Mouse (Mus musculus) CH12.LX (cell line): Measurements from ENCODE around the gene Fmo3. TPM values are rescaled to one million over a fixed set of nuclear protein-coding genes. Genes with fewer than 3 reads are reported as not detected.

Experiments
- DNase-seq: peaks from one replicate; pipeline ENCODE4 v3.0.0-alpha.2; 2013; ENCODE audit errors: extremely low read depth
- H3K27ac ChIP-seq: 2 replicates; pipeline ENCODE4 v1.5.1; 2012; ENCODE audit warnings: low read depth, mild to moderate bottlenecking, control low read depth, moderate library complexity; ENCODE audit not compliant: insufficient read depth
- H3K27me3 ChIP-seq: replicated peaks from 2 replicates; pipeline ENCODE3; 2012; ENCODE audit warnings: inconsistent platforms
- H3K36me3 ChIP-seq, 2 experiments: replicated peaks in 1 of 2; 2 replicates each; pipeline versions ENCODE3 to v1.6.1; 2012; ENCODE audit warnings: inconsistent platforms in 1 of 2, low read length in 1 of 2, mild to moderate bottlenecking in 1 of 2, mixed read lengths in 1 of 2, moderate library complexity in 1 of 2; ENCODE audit not compliant: control insufficient read depth in 1 of 2, insufficient read depth in 1 of 2
- H3K4me1 ChIP-seq, 2 experiments: 2 replicates each; pipeline ENCODE4 v1.6.1; 2012; ENCODE audit warnings: inconsistent platforms in 1 of 2, moderate library complexity in 1 of 2; ENCODE audit not compliant: insufficient read depth in 2 of 2, control insufficient read depth in 1 of 2
- H3K4me2 ChIP-seq: 2 replicates; pipeline ENCODE4 v1.6.1; 2012; ENCODE audit warnings: low read depth, mild to moderate bottlenecking, control low read depth; ENCODE audit not compliant: poor library complexity, insufficient read depth, severe bottlenecking
- H3K4me3 ChIP-seq, 3 experiments: fragments of 150-350 bp in 1 of 3; sonication (generic) in 1 of 3; replicated peaks in 1 of 3; 2 replicates each; pipeline versions ENCODE3 to v1.5.1; 2011 to 2012; ENCODE audit warnings: low read depth in 2 of 3, low read length in 2 of 3, mild to moderate bottlenecking in 2 of 3, moderate library complexity in 2 of 3, control low read depth in 1 of 3, improper control_type of control experiment in 1 of 3, inconsistent platforms in 1 of 3, mixed read lengths in 1 of 3; ENCODE audit not compliant: poor library complexity in 1 of 3
- H3K79me2 ChIP-seq: replicated peaks from 2 replicates; pipeline ENCODE4 v1.6.1; 2012; ENCODE audit warnings: mild to moderate bottlenecking, moderate library complexity; ENCODE audit not compliant: control insufficient read depth, poor library complexity, insufficient read depth, severe bottlenecking; ENCODE audit errors: extremely low read depth
- H3K9ac ChIP-seq: 2 replicates; pipeline ENCODE4 v1.6.1; 2012; ENCODE audit warnings: low read depth, mild to moderate bottlenecking, control low read depth, moderate library complexity; ENCODE audit not compliant: insufficient read depth
- H3K9me3 ChIP-seq: replicated peaks from 2 replicates; pipeline ENCODE3; 2012; ENCODE audit warnings: low read length, inconsistent platforms, mixed read lengths
- CTCF ChIP-seq, 2 experiments: IDR thresholded peaks in 1 of 2; conservative IDR thresholded peaks in 1 of 2; 2 replicates each; pipeline ENCODE4 v1.5.1; 2011 to 2012; ENCODE audit warnings: low read depth in 2 of 2, low read length in 2 of 2, improper control_type of control experiment in 1 of 2, inconsistent platforms in 1 of 2, mild to moderate bottlenecking in 1 of 2, moderate library complexity in 1 of 2
- ELF1 ChIP-seq: IDR thresholded peaks from 2 replicates; pipeline ENCODE4 v1.6.1; 2014; ENCODE audit warnings: low read depth, mild to moderate bottlenecking, inconsistent platforms, low read length, improper control_type of control experiment
- HCFC1 ChIP-seq: IDR thresholded peaks from 2 replicates; pipeline ENCODE4 v1.6.1; 2012; ENCODE audit warnings: low read depth, mild to moderate bottlenecking, inconsistent platforms, low read length, improper control_type of control experiment
- IRF4 ChIP-seq: IDR thresholded peaks from 2 replicates; pipeline ENCODE4 v1.6.1; 2014; ENCODE audit warnings: low read depth, mild to moderate bottlenecking, inconsistent platforms, low read length, improper control_type of control experiment
- JUN ChIP-seq: IDR thresholded peaks from 2 replicates; pipeline ENCODE4 v1.6.1; 2011; ENCODE audit warnings: low read depth, mild to moderate bottlenecking, low read length, improper control_type of control experiment, moderate library complexity; ENCODE audit not compliant: insufficient read depth
- JUND ChIP-seq: conservative IDR thresholded peaks from 2 replicates; pipeline ENCODE4 v1.6.1; 2011; ENCODE audit warnings: low read depth, low read length, improper control_type of control experiment
- KAT2A ChIP-seq: IDR thresholded peaks from 2 replicates; pipeline ENCODE4 v1.6.1; 2012; ENCODE audit warnings: low read length, improper control_type of control experiment, inconsistent platforms; ENCODE audit not compliant: insufficient replicate concordance
- MAFK ChIP-seq: IDR thresholded peaks from 2 replicates; pipeline ENCODE4 v1.6.1; 2011; ENCODE audit warnings: low read length, improper control_type of control experiment; ENCODE audit not compliant: insufficient replicate concordance
- MAX ChIP-seq: IDR thresholded peaks from 2 replicates; pipeline ENCODE4 v1.6.1; 2011; ENCODE audit warnings: low read length, improper control_type of control experiment
- MAZ ChIP-seq: IDR thresholded peaks from 2 replicates; pipeline ENCODE4 v1.6.1; 2012; ENCODE audit warnings: low read depth, mild to moderate bottlenecking, inconsistent platforms, low read length, improper control_type of control experiment, moderate library complexity
- MYC ChIP-seq: IDR thresholded peaks from 2 replicates; pipeline ENCODE4 v1.6.1; 2011; ENCODE audit warnings: low read depth, mild to moderate bottlenecking, improper control_type of control experiment, low read length
- NRF1 ChIP-seq: IDR thresholded peaks from 2 replicates; pipeline ENCODE4 v1.6.1; 2014; ENCODE audit warnings: low read depth, mild to moderate bottlenecking, inconsistent platforms, low read length, improper control_type of control experiment, moderate library complexity
- PAX5 ChIP-seq: IDR thresholded peaks from 2 replicates; pipeline ENCODE4 v1.6.1; 2012; ENCODE audit warnings: low read length, inconsistent platforms, mixed read lengths
- RAD21 ChIP-seq: IDR thresholded peaks from 2 replicates; pipeline ENCODE4 v1.6.1; 2011; ENCODE audit warnings: low read depth, mild to moderate bottlenecking, low read length, improper control_type of control experiment, moderate library complexity
- SIN3A ChIP-seq: IDR thresholded peaks from 2 replicates; pipeline ENCODE4 v1.6.1; 2012; ENCODE audit warnings: low read length, improper control_type of control experiment, inconsistent platforms
- SMC3 ChIP-seq: IDR thresholded peaks from 2 replicates; pipeline ENCODE4 v1.6.1; 2011; ENCODE audit warnings: low read depth, low read length, improper control_type of control experiment
- TCF12 ChIP-seq: IDR thresholded peaks from 2 replicates; pipeline ENCODE4 v1.6.1; 2014; ENCODE audit warnings: low read depth, mild to moderate bottlenecking, inconsistent platforms, low read length, improper control_type of control experiment
- USF1 ChIP-seq: IDR thresholded peaks from 2 replicates; pipeline ENCODE4 v1.6.1; 2014; ENCODE audit warnings: low read depth, mild to moderate bottlenecking, inconsistent platforms, low read length, improper control_type of control experiment
- dilution Hi-C: fragments of 300-500 bp; cut with MboI; formaldehyde crosslinking; loops from 2 replicates; pipeline ENCODE4 v1.14.3; 2020; ENCODE audit warnings: low sequenced_read_pairs; ENCODE audit not compliant: extremely low pct_unique_long_range_greater_than_20kb, extremely low pct_ligation_motif_present
- in situ Hi-C: fragments of 300-500 bp; cut with MboI; formaldehyde crosslinking; loops from 3 replicates; pipeline ENCODE4 v1.14.3; 2019; ENCODE audit warnings: low sequenced_read_pairs, low pct_ligation_motif_present, low pct_unique_long_range_greater_than_20kb, mixed read lengths
- polyA plus RNA-seq: library from polyadenylated mRNA; unstranded; fragments of >175 nt; gene quantifications from 2 replicates; pipeline ENCODE4 v1.2.1, GENCODE M21; 2012; ENCODE audit warnings: low read depth; ENCODE audit not compliant: insufficient read length
- total RNA-seq, 2 experiments: library from RNA; depleted of rRNA; stranded (reverse); fragments of 300-350 nt in 1 of 2; fragments of >200 nt in 1 of 2; gene quantifications; 2 replicates each; pipeline ENCODE4 v1.2.3; 2012 to 2014

The Fmo3 gene
- total and polyA plus RNA-seq, 3 experiments = not detected

DNA sequence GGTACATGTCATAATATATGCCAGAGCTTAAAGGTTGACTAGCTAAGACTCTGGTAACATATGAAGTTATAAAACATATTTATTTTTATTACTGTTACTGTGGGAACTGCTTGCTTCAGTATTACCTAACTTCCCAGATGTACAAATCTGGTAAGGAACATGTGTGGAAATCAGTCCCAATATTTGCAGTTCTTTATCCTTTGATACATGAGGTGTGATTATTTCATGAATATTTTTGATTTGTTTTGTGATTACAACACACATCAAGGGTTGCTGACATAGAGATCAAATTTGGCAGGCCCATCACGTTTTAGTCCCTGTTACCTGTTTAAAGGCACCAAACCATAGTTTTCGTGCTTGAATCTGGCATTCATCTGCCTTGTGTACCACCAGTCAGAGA, 20.8 kb downstream of the Fmo3 start:
- in situ Hi-C loops = no loop called here
- H3K4me3 ChIP-seq = no peak overlapping the region
- TF ChIP-seq TCF12 (no peak), RAD21 (no peak), CTCF (conservative IDR thresholded peaks at IDR 0.05 in 1 of 2, IDR thresholded peaks at IDR 0.05 in 1 of 2; ENCODE audit: low read depth in 2 of 2, low read length in 2 of 2) (no peak), NRF1 (no peak), HCFC1 (no peak), MAX (no peak), MAFK (no peak), MYC (no peak), PAX5 (no peak), USF1 (no peak)
- H3K27ac ChIP-seq = no peak overlapping the region
- H3K4me2 ChIP-seq = no peak overlapping the region
- dilution Hi-C loops = no loop called here
- no peaks in the 10 kb centered on the region for H3K9me3 ChIP-seq
- H3K4me1 ChIP-seq = no peaks in the 10 kb centered on the region
- H3K27me3 ChIP-seq = no peaks in the 10 kb centered on the region
- no peaks in the 10 kb centered on the region for H3K79me2 ChIP-seq
- no peak overlapping the region for H3K9ac ChIP-seq
- no peaks in the 10 kb centered on the region for H3K36me3 ChIP-seq
- DNase-seq = no peak

DNA sequence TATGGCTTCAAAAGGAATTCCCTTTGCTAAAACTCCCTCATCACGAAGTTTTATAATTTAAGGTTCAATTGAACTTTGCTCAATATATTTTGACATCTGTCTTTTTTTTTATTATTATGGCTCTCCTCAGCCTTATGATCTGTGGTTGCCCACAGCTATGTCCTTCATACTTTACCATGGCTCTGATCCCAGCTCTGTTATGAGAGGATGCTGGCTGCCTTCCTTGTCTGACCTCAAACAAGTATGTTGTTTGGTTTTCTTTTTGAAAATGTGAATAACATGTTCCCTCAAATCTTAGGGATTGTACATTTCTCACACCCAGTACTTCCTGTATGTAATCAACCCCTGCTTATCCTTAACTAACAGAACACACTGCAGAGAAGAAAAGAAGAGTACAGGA, 26.9 kb downstream of the Fmo3 start:
- Histone ChIP-seq H3K4me3 (no peak overlapping the region), H3K27ac (no peak overlapping the region), H3K36me3 (no peaks in the 10 kb centered on the region), H3K79me2 (no peaks in the 10 kb centered on the region), H3K4me1 (no peaks in the 10 kb centered on the region), H3K4me2 (no peak overlapping the region), H3K9ac (no peak overlapping the region), H3K27me3 (no peaks in the 10 kb centered on the region), H3K9me3 (no peaks in the 10 kb centered on the region)
- dilution Hi-C loops (no loop called here), in situ Hi-C loops (no loop called here)
- TF ChIP-seq ELF1 (no peak), MAX (no peak), IRF4 (no peak), MAZ (no peak), SMC3 (no peak), TCF12 (no peak)
- no peak for DNase-seq

DNA sequence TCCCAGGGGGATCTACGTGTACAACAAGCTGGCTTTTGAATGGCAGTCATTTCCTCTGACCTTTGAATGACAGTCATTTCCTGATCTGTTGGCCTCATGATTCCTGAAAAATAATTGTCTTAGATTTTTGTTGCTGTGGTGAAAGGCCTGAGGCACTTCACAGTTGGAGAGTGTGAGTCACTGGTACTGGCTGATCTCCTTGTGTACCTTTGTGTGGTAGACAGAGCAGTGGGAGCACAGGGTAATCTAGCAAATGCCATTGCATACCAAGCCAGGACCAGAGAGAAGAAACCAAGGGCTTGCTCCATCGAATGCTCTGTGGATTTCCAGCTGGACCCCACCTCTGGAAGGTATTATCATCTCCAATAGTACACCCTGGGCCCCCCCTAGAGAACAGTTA, 31.2 kb downstream of the Fmo3 start:
- Histone ChIP-seq H3K4me3 (no peak overlapping the region), H3K9ac (no peak overlapping the region), H3K9me3 (no peaks in the 10 kb centered on the region), H3K4me1 (no peaks in the 10 kb centered on the region), H3K27ac (no peak overlapping the region), H3K79me2 (no peaks in the 10 kb centered on the region), H3K27me3 (no peaks in the 10 kb centered on the region), H3K36me3 (no peaks in the 10 kb centered on the region), H3K4me2 (no peak overlapping the region)
- in situ Hi-C loops = no loop called here
- dilution Hi-C loops = no loop called here
- no peak for TF ChIP-seq JUND
- no peak for TF ChIP-seq SMC3
- TF ChIP-seq JUN = no peak
- TF ChIP-seq HCFC1 = no peak
- TF ChIP-seq MYC = no peak
- no peak for TF ChIP-seq KAT2A
- TF ChIP-seq TCF12 = no peak
- no peak for TF ChIP-seq PAX5
- TF ChIP-seq SIN3A = no peak
- no peak for DNase-seq
